Mouse (Mus musculus): ENCODE measurements around the gene Cd248. TPM values are rescaled to one million over a fixed set of nuclear protein-coding genes. Genes with fewer than 3 reads are reported as not detected.

Cd248 gene
- polyA plus RNA-seq, 1 experiment from 2014 or later = 19.7 TPM

- Histone ChIP-seq H3K36me3 (replicated peaks) (no peaks in the 10 kb centered on the region), H3K4me3 (no peak overlapping the region), H3K27ac (no peak overlapping the region), H3K4me2 (no peak overlapping the region; the same call in 1 of the 2 replicates), H3K4me1 (peaks cover 42% of the 10 kb centered on the region), H3K27me3 (replicated peaks) (peaks cover 34% of the 10 kb centered on the region), H3K9me3 (no peaks in the 10 kb centered on the region), H3K9ac (no peak overlapping the region)
- ATAC-seq (replicated peaks) = no peak
- WGBS = 85% methylated on average over 7 of the region's 7 CpGs
These were observed 2.1 kb downstream of the Cd248 start for GRCm38 (mm10) chr19:5069978-5070377.

- Histone ChIP-seq H3K27ac (peak overlapping the region; percentile 39; the same call in 1 of the 2 replicates), H3K4me3 (peak overlapping the region; percentile 43), H3K9ac (peak overlapping the region; percentile 39), H3K27me3 (replicated peaks) (peaks cover 37% of the 10 kb centered on the region), H3K4me1 (peaks cover 42% of the 10 kb centered on the region), H3K36me3 (replicated peaks) (no peaks in the 10 kb centered on the region), H3K4me2 (peak overlapping the region; percentile 83), H3K9me3 (no peaks in the 10 kb centered on the region)
- WGBS = 5% methylated on average over 11 of the region's 11 CpGs
- no peak for ATAC-seq (replicated peaks)
These were observed 3.2 kb downstream of the Cd248 start for GRCm38 (mm10) chr19:5071077-5071476.

GRCm38 (mm10) chr19:5071545-5072369 is 3.9 kb downstream of the Cd248 start:
- Histone ChIP-seq H3K4me1 (peaks cover 42% of the 10 kb centered on the region), H3K9ac (peak overlapping the region; percentile 39), H3K27ac (peak overlapping the region; percentile 39), H3K4me3 (peak overlapping the region; percentile 43), H3K36me3 (replicated peaks) (no peaks in the 10 kb centered on the region), H3K4me2 (peak overlapping the region; percentile 83), H3K9me3 (no peaks in the 10 kb centered on the region), H3K27me3 (replicated peaks) (peaks cover 37% of the 10 kb centered on the region)
- peak; percentile 74 for ATAC-seq (replicated peaks)
- WGBS = under 1% methylated on average over 40 of the region's 40 CpGs

- Histone ChIP-seq H3K4me2 (peak overlapping the region; percentile 83), H3K36me3 (replicated peaks) (no peaks in the 10 kb centered on the region), H3K9me3 (no peaks in the 10 kb centered on the region), H3K27ac (0 out of 2 replicates have a peak overlapping the region, but pooled peaks have one; percentile 29), H3K4me3 (peak overlapping the region; percentile 43), H3K9ac (peak overlapping the region; percentile 39; the same call in 1 of the 2 replicates), H3K4me1 (peaks cover 35% of the 10 kb centered on the region), H3K27me3 (replicated peaks) (peaks cover 30% of the 10 kb centered on the region)
- peak; percentile 21; the same call in 1 of the 2 replicates for ATAC-seq (replicated peaks)
- WGBS = 3% methylated on average over 20 of the region's 20 CpGs
These were observed 4.6 kb downstream of the Cd248 start for GRCm38 (mm10) chr19:5072389-5073019.

GRCm38 (mm10) chr19:5073028-5073427 is 5.2 kb downstream of the Cd248 start:
- ATAC-seq (replicated peaks) = no peak
- Histone ChIP-seq H3K9ac (no peak overlapping the region), H3K4me3 (peak overlapping the region; percentile 43), H3K9me3 (no peaks in the 10 kb centered on the region), H3K4me1 (peaks cover 31% of the 10 kb centered on the region), H3K4me2 (peak overlapping the region; percentile 83), H3K27me3 (replicated peaks) (peaks cover 28% of the 10 kb centered on the region), H3K36me3 (replicated peaks) (no peaks in the 10 kb centered on the region), H3K27ac (no peak overlapping the region)
- WGBS = 1% methylated on average over 15 of the region's 15 CpGs

- Histone ChIP-seq H3K4me2 (no peak overlapping the region), H3K4me1 (peaks cover 26% of the 10 kb centered on the region), H3K27ac (no peak overlapping the region), H3K27me3 (replicated peaks) (peaks cover 23% of the 10 kb centered on the region), H3K9me3 (no peaks in the 10 kb centered on the region), H3K36me3 (replicated peaks) (no peaks in the 10 kb centered on the region), H3K4me3 (no peak overlapping the region), H3K9ac (no peak overlapping the region)
- ATAC-seq (replicated peaks) = no peak
- WGBS = 43% methylated on average over 5 of the region's 5 CpGs
These were observed 5.6 kb downstream of the Cd248 start for GRCm38 (mm10) chr19:5073518-5073917.

- Histone ChIP-seq H3K4me1 (peaks cover 4% of the 10 kb centered on the region), H3K27ac (no peak overlapping the region), H3K27me3 (replicated peaks) (peaks cover 55% of the 10 kb centered on the region), H3K4me2 (no peak overlapping the region), H3K9me3 (no peaks in the 10 kb centered on the region), H3K4me3 (no peak overlapping the region), H3K9ac (no peak overlapping the region), H3K36me3 (replicated peaks) (no peaks in the 10 kb centered on the region)
- no peak for ATAC-seq (replicated peaks)
- 91% methylated on average over 1 of the region's 1 CpGs for WGBS
These were observed 11.4 kb downstream of the Cd248 start for GRCm38 (mm10) chr19:5079279-5079678.

GRCm38 (mm10) chr19:5082005-5082404 is 14.1 kb downstream of the Cd248 start:
- WGBS = 71% methylated on average over 18 of the region's 18 CpGs
- H3K4me1 ChIP-seq = peaks cover 19% of the 10 kb centered on the region
- no peak for ATAC-seq (replicated peaks)
- no peak overlapping the region for H3K4me3 ChIP-seq
- H3K9ac ChIP-seq = no peak overlapping the region
- no peaks in the 10 kb centered on the region for H3K9me3 ChIP-seq
- no peak overlapping the region for H3K4me2 ChIP-seq
- H3K27me3 ChIP-seq (replicated peaks) = peaks cover 67% of the 10 kb centered on the region
- H3K36me3 ChIP-seq (replicated peaks) = no peaks in the 10 kb centered on the region
- no peak overlapping the region for H3K27ac ChIP-seq

- H3K9me3 ChIP-seq = no peaks in the 10 kb centered on the region
- no peak overlapping the region for H3K4me2 ChIP-seq
- H3K9ac ChIP-seq = no peak overlapping the region
- peaks cover 67% of the 10 kb centered on the region for H3K27me3 ChIP-seq (replicated peaks)
- H3K4me3 ChIP-seq = no peak overlapping the region
- peaks cover 24% of the 10 kb centered on the region for H3K4me1 ChIP-seq
- no peak for ATAC-seq (replicated peaks)
- H3K36me3 ChIP-seq (replicated peaks) = no peaks in the 10 kb centered on the region
- 75% methylated on average over 24 of the region's 24 CpGs for WGBS
- H3K27ac ChIP-seq = no peak overlapping the region
These were observed 14.7 kb downstream of the Cd248 start for GRCm38 (mm10) chr19:5082596-5082995.

GRCm38 (mm10) chr19:5083961-5084833 is 16.3 kb downstream of the Cd248 start:
- 71% methylated on average over 3 of the region's 3 CpGs for WGBS
- peak overlapping the region; percentile 69 for H3K9ac ChIP-seq
- H3K9me3 ChIP-seq = no peaks in the 10 kb centered on the region
- peaks cover 67% of the 10 kb centered on the region for H3K27me3 ChIP-seq (replicated peaks)
- H3K36me3 ChIP-seq (replicated peaks) = no peaks in the 10 kb centered on the region
- H3K27ac ChIP-seq = no peak overlapping the region
- H3K4me3 ChIP-seq = peak overlapping the region; percentile 68
- peak overlapping the region; percentile 82 for H3K4me2 ChIP-seq
- ATAC-seq (replicated peaks) = no peak
- H3K4me1 ChIP-seq = peaks cover 31% of the 10 kb centered on the region

GRCm38 (mm10) chr19:5084834-5085144 is 16.9 kb downstream of the Cd248 start:
- Histone ChIP-seq H3K36me3 (replicated peaks) (0 out of 2 replicates have a peak, but pooled peaks cover 1% of the 10 kb centered on the region), H3K9me3 (no peaks in the 10 kb centered on the region), H3K4me2 (peak overlapping the region; percentile 82), H3K27me3 (replicated peaks) (peaks cover 64% of the 10 kb centered on the region), H3K27ac (no peak overlapping the region), H3K4me1 (peaks cover 37% of the 10 kb centered on the region), H3K4me3 (peak overlapping the region; percentile 68), H3K9ac (peak overlapping the region; percentile 69)
- WGBS = 2% methylated on average over 15 of the region's 15 CpGs
- ATAC-seq (replicated peaks) = no peak

Measured in midbrain, embryonic 15.5 days (tissue).